Mouse (Mus musculus) gastrocnemius, adult 18-20 months (tissue): ENCODE measurements at regions not wholly inside any gene's neighbourhood (a gene's known extent, or its start where the extent isn't known, plus 50 kb on each side); places are given as distances from the start of the nearest gene placed in this dataset.

ENCODE experiments used
- DNase-seq: peaks from one replicate; pipeline ENCODE4 v3.0.0; 2021; ENCODE audit warnings: low spot score

- DNase-seq = no peak
Observed at GRCm38 (mm10) chr9:61225882-61226281, 146.3 kb upstream of the Tle3 start.

- DNase-seq = no peak
Observed at GRCm38 (mm10) chr9:61226596-61227384, 145.4 kb upstream of the Tle3 start.

DNA sequence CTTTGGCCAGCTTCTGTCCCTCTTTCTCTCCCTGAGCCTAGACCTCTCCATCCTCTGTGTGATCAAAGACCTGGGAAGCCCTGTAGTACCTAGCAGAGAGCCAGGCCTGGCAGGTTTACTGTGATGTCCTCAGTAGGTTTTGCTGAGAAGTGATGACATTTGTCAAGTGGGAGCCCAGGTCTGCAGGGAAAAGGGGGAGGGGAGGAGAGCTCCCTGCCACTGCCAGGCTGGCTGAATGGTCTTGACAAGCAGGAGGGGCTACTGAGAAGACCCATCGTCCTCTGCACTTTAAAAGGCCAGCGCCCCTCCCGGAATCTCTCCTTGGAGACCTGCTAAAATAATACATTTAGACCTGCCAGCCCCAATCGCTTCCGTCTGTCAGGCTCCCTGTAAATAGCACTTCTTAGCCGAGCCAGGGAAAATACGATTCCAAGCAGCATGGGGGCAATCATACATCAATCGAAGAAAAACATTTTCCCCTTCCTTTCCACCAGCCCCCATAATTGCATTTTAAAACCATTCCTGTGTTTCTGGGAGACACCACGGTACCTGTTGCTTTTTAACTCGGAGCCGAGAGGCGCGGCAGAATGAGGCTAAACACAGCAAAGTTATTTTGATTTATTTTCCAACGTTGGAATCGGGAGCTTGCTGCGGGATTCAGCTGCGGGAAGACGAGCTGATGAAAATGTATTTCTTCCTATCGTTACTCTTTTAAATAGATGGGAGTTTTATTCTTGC, 144.5 kb upstream of the Tle3 start:
- DNase-seq = no peak

- no peak for DNase-seq
Observed at GRCm38 (mm10) chr9:61228230-61228631, 143.9 kb upstream of the Tle3 start.

DNA sequence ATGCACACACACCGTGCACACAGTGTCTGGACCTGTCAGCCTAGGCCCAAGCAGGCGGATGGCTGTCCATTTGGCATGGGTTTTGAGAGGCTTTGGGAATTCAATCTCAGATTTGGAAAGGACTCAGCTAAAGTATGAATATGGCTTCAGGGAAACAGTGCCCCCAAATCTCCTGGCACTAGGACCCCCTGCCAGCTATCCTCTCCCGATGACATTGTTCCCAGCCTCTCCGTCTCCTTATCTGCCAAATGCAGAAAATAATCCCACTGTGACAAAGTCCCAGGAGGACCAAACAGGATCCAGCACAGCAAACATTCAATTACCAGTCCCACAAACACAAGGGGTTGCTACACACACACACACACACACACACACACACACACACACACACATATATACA, 141.9 kb upstream of the Tle3 start:
- DNase-seq = no peak

- no peak for DNase-seq
Observed at GRCm38 (mm10) chr9:61232630-61233029, 139.5 kb upstream of the Tle3 start.

- no peak for DNase-seq
Observed at GRCm38 (mm10) chr9:61233251-61233650, 138.9 kb upstream of the Tle3 start.

DNA sequence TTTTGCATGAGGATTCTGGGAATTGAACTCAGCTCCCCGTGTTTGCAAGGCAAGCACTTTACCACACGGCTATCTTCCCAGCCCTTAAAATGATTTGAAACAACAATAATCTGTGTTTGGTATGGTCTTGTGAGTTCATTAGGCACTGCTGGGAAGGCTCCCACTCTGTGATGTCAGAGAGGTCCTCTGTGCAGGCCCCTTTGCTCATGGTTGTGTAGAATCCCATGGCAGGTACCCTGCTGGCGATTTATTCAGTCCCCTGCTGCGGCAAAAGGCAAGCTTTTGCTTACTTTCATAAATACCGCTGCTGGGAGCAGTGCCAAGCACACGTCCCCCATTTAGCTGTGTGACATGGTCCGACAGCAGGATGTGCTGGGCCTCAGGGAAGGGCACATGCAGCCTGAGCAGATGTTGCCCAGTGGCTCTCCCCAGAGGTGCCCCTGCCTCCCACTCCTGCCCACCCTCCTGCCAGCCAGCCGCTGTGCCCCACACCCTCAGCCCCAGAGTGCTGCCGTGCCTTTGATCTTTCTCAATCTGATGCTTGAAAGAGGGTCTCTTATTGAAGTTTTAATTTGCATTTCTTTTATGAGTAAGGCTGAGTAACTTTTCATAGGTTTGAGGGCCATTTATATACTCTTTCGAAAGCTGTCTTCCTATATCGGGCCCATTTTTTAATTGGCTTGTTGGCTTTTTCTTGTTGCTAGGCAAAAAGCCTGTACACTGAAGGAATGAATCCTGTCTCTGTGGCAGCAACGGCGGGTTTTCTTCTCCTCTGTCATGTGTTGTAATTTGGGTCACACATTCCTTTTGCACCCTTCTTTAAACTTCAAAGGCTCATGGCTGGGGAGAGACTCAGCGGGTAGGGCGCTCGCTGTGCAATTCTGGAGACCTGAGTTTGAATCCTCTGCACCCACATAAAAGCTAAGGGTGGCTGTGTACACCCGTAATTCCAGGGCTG, 136.2 kb upstream of the Tle3 start:
- no peak for DNase-seq

DNA sequence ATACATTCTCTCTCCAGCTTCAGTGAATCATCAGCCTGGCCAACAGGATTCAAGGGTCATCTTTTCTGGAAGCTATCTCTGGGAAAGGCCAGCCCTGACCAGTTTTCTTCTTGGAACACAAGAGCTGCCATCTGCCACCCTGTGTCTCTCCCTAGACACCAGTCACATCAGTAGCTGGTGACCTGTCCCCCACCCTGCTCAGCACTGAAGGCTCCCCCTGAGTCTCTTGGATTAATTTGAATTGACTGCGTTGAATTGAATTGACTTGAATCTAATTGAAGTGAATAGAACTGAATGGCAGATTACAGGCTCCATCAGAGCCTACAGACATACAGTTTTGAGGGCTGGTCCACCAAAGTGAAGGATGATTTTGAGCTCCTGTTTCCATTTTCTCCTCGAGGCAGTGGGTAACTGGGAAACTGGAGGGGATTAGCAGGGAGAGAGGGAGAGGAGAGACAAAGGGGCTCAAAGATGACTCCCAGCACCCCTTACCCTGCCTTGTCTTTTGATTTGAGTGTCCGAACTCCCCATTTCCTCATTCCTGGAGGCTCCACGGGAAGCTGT, 133.4 kb upstream of the Tle3 start:
- DNase-seq = no peak

GRCm38 (mm10) chr9:61239328-61239727, 132.8 kb upstream of the Tle3 start:
- DNase-seq = no peak

GRCm38 (mm10) chr9:61241442-61241841, 130.7 kb upstream of the Tle3 start:
- no peak for DNase-seq

GRCm38 (mm10) chr9:61242167-61242860, 129.9 kb upstream of the Tle3 start:
- DNase-seq = no peak

DNA sequence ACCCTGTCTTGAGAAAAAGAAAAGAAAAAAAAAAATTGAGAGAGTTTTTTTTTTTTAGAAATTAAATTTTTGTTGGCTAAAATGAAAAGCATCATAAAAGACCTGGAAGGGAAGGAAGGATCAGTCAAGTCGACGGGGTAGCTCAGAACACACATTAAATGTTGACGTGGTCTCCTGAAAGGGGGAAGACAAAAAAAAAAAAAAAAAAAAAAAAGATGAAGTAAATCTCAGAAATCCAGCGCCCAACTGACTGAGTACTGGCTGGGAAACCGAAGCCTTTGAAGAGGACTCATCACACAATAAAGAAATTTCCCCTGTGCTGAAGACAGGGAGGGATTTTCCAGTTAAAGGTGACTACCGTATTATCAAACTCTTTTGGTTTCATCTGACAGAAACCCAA, 128.9 kb upstream of the Tle3 start:
- DNase-seq = no peak

DNA sequence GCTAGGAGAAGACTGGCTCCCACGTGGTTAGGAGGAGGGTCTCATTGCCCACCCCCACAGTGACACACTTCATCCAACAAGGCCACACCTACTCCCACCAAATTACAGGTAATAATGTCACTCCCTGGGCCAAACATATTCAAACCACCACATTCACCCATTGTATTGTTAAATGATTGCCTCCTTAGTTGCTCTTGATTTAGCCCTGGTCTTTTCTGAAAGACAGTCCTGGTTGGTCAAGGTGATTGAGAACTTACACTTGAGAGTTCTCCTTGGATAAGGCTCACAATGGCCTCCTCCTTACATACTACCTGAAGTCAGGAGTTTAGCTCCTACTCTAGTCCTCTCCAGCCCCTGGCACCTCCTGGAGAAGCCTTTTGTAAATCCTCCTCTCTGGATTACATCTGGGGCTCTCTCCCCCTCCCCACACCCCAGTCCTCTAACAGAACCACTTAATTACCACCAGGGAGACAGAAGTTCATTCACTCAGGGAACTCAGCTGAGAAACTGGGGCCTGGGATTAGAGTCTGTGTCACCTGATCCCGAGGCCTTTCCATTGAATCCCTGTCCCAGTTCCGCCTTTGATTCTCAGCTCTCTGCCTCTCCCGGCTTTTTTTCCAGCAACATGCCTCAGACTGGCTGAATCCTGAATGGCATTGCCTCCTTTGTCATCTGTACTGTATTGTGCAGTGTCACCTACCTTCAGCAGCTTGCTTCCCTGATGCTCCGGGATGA, 122.3 kb upstream of the Tle3 start:
- DNase-seq = no peak

GRCm38 (mm10) chr9:61251606-61252005, 120.6 kb upstream of the Tle3 start:
- no peak for DNase-seq

DNA sequence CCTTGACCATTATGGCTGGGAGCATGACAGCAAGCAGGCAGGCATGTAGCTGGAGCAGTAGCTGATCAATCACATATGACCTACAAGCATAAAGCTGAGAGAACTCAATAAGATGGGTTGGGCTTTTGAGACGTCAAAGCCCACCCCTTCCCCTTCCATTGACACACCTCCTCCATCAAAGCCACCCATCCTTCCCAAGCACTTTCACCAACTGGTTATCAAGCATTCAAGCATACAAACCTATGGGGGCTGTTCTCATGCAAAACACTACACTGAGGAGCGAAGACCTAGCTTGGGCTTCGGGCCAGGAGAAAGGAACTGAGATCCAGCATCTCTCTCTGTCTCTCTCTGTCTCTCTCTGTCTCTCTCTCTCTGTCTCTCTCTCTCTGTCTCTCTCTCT, 118.4 kb upstream of the Tle3 start:
- DNase-seq = no peak

- DNase-seq = no peak
Observed at GRCm38 (mm10) chr9:61257488-61257887, 114.7 kb upstream of the Tle3 start.

GRCm38 (mm10) chr9:61258100-61258499, 114.1 kb upstream of the Tle3 start:
- no peak for DNase-seq

- no peak for DNase-seq
Observed at GRCm38 (mm10) chr9:61259421-61260174, 112.6 kb upstream of the Tle3 start.

DNA sequence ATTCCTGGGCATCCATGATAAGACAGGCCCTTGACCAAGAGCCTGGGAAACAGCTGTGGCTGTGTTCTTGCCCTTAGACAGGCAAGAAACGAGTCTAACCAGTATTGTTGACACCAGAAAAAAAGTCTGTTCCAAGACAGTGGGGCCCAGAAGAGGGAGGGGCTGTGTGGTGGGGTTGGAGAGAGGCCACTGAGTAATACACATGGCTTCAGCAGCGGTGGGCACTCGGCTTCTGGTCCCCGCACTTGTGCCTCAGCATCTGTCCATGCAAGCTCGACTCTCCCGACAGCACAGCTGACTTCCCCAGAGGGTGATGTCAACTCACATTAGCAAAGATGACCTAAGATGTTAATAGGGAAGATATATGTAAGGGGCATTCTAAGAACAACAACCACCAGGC, 110.9 kb upstream of the Tle3 start:
- DNase-seq = no peak
